Mouse (Mus musculus) ES-E14 (cell line): ENCODE data around the gene Gna12.

Source experiments
- CHD2 ChIP-seq: IDR thresholded peaks from 2 replicates; pipeline ENCODE4 v1.6.1; 2014; ENCODE audit warnings: mild to moderate bottlenecking, low read depth, low read length, inconsistent platforms
- HCFC1 ChIP-seq: IDR thresholded peaks from 2 replicates; pipeline ENCODE4 v1.6.1; 2012; ENCODE audit warnings: low read length, inconsistent platforms, borderline replicate concordance; ENCODE audit not compliant: insufficient read depth
- MAFK ChIP-seq: IDR thresholded peaks from 2 replicates; pipeline ENCODE4 v1.6.1; 2014; ENCODE audit warnings: mild to moderate bottlenecking, low read depth, low read length, inconsistent platforms; ENCODE audit not compliant: insufficient read depth
- ZC3H11A ChIP-seq: IDR thresholded peaks from 2 replicates; pipeline ENCODE4 v1.6.1; 2012; ENCODE audit warnings: low read depth, mild to moderate bottlenecking, inconsistent platforms, low read length, borderline replicate concordance
- ZNF384 ChIP-seq: IDR thresholded peaks from 2 replicates; pipeline ENCODE4 v1.6.1; 2012; ENCODE audit warnings: low read depth, low read length, inconsistent platforms

GRCm38 (mm10) chr5:140772158-140772557 lies 58.1 kb downstream of the Gna12 start:
- no peak for TF ChIP-seq CHD2
- no peak for TF ChIP-seq HCFC1
- no peak for TF ChIP-seq ZNF384
- no peak for TF ChIP-seq ZC3H11A
- TF ChIP-seq MAFK = no peak
